Mouse (Mus musculus): ENCODE measurements around the gene Dtx2.
"Not testable (repeated sequence)": the region's sequence is repeated elsewhere in the genome, so short reads cannot be mapped to it uniquely, and the experiment has no call there.

The Dtx2 gene

GRCm38 (mm10) chr5:136025712-136026111 lies 31.1 kb downstream of the Dtx2 start:
- no peak for DNase-seq (ENCODE audit: low spot score in 2 of 2)

- DNase-seq (ENCODE audit: low spot score in 2 of 2) = no peak
Measured at GRCm38 (mm10) chr5:136026859-136027258, 32.3 kb downstream of the Dtx2 start.

DNA sequence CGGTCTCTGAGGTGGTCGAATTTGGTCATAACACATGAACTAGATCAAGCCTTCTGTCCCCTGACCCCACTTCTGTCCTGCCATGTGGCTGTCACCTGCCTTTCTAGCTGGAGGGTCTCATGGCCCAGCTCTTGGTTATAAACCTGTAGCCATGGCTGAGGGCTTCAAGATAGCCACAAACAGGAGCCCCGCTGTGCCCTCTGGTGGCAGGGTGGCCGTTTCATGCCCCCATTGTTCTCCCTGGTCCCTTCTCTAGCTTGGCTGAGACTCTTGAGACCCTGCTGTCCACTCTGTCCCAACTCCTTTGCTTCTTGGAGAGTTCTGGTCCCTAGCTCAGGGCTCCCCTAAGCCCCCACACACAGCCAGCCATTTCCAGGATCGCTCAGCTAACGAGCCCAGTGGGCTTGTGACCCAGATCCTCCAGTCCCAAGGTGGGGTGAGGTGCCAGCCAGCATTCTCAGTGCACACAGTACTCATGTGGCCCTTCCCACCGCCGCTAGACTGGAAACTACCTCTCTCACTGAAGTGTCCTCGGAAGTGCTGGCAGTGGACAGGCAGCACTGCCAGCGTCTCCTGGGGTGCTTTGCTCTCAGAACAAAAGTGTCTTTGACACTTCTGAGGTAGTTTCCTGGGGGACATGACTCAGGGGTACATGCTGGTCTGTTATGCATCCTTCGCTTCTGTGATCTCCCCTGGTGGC lies 33.2 kb downstream of the Dtx2 start:
- no peak for DNase-seq (ENCODE audit: low spot score in 2 of 2)

- DNase-seq (ENCODE audit: low spot score in 2 of 2) = no peak
Measured at GRCm38 (mm10) chr5:136034868-136035267, 40.3 kb downstream of the Dtx2 start.

- no peak for DNase-seq (ENCODE audit: low spot score in 2 of 2)
Measured at GRCm38 (mm10) chr5:136035285-136035684, 40.7 kb downstream of the Dtx2 start.

DNA sequence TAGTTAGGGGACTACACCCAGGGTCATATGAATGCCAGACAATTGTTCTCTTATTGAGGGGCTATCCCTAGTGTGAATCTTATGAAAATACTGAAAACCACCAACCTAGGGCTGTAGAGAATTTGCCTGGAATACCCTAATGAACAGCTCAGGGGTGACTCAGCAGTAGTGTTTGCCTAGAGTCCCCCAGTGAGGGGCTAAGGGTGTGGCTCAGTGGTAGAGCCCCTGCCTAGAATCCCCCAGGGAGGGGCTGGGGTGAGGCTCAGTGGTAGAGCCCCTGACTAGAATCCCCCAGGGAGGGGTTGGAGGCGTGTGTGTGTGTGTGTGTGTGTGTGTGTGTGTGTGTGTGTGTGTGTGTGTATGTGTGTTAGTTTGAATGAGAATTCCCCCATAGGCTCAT lies 42.1 kb downstream of the Dtx2 start:
- DNase-seq (ENCODE audit: low spot score in 2 of 2) = no peak

DNA sequence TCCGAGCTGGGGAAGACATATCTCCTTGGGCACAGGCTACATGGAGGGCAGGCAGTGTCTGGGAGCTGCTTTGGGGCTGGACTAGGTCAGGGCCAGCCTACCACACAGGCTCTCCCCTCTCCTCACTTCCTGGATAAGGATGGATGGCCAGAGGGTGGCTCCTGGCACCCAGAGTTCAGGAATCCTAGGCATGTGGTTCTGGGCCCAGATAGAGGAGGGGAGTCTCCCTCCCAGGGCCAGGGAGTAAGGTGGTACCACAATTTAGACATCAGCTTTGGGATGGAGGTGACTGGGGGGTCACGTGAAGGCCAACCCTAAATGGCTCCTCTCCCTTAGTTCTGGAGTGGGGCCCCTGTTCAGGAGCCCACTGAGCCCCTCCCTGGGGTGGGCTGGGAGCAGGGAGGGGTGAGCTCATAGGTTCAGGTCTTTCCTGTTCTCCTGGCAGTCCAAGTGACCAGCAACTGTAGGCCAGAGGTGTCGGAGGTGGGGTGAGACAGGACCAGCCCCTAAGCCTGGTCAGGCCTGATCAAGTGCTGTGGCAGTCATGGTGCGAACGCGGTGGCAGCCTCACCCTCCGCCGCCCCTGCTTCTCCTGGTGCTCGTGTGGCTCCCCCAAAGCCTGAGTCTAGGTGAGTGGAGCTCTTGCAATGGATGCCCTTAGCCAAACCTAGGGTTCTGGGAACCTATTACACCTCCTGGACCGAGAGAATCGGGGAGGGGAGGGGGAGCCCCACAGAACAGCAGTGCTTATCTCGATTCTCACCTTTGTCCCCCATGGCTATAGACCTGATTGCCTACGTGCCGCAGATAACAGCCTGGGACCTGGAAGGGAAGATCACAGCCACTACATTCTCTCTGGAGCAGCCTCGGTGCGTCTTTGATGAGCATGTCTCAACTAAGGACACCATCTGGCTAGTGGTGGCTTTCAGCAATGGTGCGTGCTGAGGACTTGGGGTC lies 43.9 kb downstream of the Dtx2 start, which contains the start of gene Upk3b:
TSS of gene Upk3b (plus strand) at position 239 of the 957 bp plus-strand sequence.
- DNase-seq (ENCODE audit: low spot score in 2 of 2) = no peak

GRCm38 (mm10) chr5:136040210-136040609 lies 45.6 kb downstream of the Dtx2 start:
- DNase-seq (ENCODE audit: low spot score in 2 of 2) = no peak

DNA sequence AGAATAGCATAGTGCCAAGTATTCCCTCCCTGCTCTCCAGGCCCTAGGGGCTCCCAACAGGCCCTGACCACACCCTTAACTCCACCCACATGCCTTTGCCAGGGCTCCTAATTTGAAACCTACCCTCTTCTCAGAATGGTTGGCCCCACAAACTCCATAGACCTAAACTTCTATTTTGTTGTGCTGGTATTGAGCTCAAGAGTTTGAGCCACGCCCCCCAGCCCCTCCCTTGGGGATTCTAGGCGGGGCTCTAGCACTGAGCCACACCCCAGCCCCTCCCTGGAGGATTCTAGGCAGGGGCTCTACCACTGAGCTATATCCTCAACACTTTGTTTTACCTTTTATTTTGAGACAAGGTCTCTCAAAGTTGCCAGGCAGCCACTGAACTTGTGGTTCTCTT lies 46.7 kb downstream of the Dtx2 start:
- DNase-seq (ENCODE audit: low spot score in 2 of 2) = no peak

- no peak for DNase-seq (ENCODE audit: low spot score in 2 of 2)
Measured at GRCm38 (mm10) chr5:136041666-136042065, 47.1 kb downstream of the Dtx2 start.

DNA sequence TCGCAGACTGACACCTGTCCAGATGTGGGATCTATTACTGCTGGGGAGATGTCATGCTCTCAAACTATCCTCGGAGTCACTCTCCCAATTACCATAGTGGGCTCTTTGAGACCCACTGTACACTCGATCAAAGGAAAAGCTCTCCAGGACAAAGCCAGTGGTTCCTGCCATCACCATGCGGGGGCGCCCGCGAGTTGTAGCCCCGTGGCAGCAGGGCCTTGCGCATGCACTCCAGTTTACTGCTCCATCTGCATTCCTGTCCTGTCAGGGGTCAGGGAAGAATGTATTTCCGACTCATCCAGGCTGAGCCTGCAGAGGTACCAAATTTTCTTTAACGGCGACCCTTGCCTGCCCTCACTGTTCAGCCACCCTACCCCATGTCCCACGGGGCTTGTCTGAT lies 50.3 kb downstream of the Dtx2 start:
- no peak for DNase-seq (ENCODE audit: low spot score in 2 of 2)

GRCm38 (mm10) chr5:136045408-136045807 lies 50.8 kb downstream of the Dtx2 start:
- DNase-seq (ENCODE audit: low spot score in 2 of 2) = no peak

- peak; percentile 76 to 86 for DNase-seq (ENCODE audit: low spot score in 2 of 2)
Measured at GRCm38 (mm10) chr5:136045987-136046386, 51.4 kb downstream of the Dtx2 start.

DNA sequence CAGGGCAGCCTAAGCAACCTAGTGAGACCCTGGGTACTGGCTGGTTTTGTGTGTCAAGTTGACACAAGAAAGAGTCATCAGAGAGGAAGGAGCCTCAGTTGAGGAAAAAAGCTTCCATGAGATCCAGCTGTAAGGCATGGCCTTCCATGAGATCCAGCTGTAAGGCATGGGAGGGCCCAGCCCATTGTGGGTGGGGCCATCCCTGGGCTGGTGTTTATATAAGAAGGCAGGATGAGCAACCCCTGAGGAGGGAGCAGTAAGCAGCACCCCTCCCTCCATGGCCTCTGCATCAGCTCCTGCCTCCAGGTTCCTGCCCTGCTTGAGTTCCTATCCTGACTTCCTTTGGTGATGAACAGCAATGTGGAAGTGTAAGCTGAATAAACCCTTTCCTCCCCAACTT lies 53.9 kb downstream of the Dtx2 start:
- not testable (repeated sequence) for DNase-seq (ENCODE audit: low spot score in 2 of 2)

DNA sequence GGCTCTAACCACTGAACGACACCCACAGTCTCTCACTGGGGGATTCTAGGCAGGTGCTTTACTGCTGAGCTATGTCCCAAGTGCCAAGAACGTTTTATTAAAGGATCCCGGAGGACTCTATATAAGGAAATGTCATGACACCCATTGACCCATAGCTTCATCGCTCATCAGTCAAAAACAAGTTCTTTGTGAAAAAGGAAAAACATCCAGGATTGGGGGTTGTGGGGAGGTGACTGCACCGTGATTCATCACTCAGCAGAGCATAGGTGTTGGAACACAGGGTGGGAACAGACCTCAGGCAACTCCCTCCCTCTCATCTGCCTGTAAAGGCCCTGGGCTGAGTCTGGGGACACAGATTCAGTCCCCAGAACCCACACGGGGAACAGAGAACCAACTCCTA lies 55.3 kb downstream of the Dtx2 start:
- DNase-seq (ENCODE audit: low spot score in 2 of 2) = no peak

GRCm38 (mm10) chr5:136051231-136052085 lies 56.9 kb downstream of the Dtx2 start:
- DNase-seq (ENCODE audit: low spot score in 2 of 2) = peak in 1 of 2 experiments; percentile 33

DNA sequence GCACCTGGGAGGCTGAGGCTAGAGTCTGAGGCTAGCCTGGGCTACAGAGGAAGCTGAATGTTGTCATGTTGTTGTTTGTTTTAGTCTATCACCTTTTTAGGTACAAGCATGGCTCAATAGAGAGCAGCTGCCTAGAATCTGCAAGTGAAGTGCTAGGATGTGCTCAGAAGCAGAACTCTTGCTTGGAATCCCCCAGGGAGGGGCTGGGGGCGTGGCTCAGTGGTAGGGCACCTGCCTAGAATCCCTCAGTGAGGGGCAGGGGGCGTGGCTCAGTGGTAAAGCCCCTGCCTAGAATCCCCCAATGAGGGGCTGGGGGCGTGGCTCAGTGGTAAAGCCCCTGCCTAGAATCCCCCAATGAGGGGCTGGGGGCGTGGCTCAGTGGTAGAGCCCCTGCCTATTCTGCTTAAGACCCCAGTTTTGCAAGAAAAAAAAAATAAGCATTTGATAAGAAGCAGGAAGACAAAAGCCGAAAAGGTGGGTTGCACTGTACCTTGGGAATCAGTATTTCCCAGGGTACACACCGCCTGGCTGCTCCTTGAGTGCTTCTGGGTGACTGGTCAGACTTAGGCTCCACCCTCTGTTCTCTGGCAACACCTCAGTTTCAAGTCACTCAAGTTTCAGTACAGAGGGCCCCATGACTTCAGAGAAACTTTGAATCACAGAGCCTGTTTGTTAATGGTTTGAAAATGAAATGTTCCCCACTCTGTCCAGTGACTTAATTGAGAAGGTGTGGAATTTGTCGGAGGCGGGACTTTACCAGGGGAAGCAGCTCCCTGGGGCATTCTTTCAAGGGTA lies 58.5 kb downstream of the Dtx2 start:
- DNase-seq (ENCODE audit: low spot score in 2 of 2) = no peak

DNA sequence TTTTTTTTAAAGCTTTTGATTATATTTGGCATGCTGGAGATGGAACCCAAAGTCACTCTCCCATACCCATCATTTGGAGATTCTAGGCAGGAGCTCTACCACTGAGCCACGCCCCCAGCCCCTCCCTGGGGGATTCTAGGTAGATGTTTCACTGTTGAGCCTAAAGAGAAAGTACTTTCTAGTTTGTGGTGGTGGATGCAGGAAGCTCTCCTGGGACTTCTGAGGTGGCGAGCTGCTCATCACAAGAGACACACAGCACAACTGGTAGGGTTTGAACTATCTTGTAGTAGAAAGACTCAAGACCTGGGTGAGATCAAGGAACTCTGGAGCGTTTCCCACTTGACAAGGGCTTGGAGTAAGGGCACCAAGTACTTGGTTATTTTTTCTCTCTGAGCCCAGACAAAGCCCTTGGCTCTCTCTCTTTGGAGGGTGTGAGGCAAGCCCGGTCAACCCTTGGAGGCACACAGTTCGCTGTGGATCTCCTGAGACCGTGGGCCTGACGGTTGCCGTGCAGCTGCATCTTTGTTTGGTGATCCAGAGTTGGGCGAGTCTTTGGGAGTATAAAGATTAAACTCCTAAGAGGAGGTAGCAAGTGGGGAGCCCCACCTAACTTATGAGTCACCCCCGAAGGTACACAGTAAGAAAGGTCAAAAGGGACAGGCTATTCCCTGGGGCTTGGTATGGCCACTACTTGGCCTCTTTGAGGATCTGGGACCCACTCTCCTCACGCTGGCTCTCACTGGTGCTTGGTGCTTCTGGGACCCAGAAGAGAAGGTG lies 59.9 kb downstream of the Dtx2 start, which contains the start of gene Upk3bl:
TSS of gene Upk3bl (plus strand) at position 192 of the 777 bp plus-strand sequence.
- DNase-seq (ENCODE audit: low spot score in 2 of 2) = no peak

DNA sequence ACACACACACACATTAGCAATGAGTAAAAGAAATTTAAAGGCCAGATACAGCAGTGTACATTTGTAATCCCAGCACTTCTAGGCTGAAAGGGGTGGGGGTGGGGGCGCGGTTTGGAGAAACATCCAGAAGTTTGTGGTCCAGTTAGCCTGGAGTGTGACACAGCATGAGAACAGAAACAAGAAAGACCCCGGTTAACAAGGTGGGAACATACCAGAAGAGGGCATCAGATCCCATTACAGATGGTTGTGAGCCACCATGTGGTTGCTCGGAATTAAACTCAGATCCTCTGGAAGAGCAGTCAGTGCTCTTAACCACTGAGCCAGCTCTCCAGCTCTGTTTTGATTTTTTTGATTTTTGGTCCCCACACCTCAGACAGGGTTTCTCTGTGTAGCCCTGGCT lies 61.5 kb downstream of the Dtx2 start:
- DNase-seq (ENCODE audit: low spot score in 2 of 2) = no peak

DNA sequence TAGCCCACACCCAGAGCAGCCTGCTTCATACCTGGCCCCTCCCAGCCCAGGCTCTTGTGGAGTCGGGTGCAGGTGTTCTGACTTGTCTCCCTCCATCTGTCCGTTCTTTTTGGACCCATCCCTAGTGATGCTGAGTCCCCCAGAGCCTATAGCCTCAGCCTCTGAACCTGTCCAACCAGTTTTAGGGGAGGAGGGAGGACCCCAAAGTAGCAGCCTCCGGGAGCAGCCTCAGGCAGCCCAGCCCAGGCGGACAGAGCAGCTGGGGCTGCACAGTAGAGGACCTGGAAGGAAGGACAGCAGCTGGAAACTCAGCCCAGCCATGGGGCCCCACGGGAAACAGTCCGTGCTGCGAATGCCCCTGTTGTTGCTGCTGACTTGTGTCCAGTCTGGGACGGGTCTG lies 62.5 kb downstream of the Dtx2 start:
- DNase-seq (ENCODE audit: low spot score in 2 of 2) = no peak

Measured in frontal cortex, postnatal 36 days (tissue).